Mouse (Mus musculus): ENCODE data around the gene Cd151.
"Not testable (repeated sequence)": the region's sequence is repeated elsewhere in the genome, so short reads cannot be mapped to it uniquely, and the experiment has no call there.

Gene Cd151

DNA sequence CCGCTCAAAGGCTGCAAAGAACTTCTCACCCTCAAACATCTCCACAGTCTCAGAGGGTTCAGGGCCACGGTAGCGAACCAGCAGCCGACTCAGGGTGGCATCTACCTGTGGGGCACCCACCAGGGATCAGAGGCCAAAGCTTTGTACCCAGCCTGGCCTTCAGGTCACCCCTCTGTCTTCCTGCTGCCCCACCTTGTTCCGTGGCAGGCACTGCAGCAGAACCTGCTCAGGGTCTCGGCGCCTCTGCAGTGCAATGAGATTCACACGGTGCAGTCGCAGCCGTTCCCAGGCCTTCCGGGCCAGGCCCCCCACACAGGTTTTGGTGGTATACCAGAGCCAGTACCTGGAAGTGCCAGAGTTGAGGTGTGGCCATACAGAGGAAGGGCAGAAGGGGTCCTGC lies 27.4 kb upstream of the Cd151 start:
- no peak overlapping the region for H3K4me3 ChIP-seq (replicated peaks; ENCODE audit: low read length)
- TF ChIP-seq CTCF (conservative IDR thresholded peaks at IDR 0.05; ENCODE audit: low read length) (no peak), NANOG (IDR thresholded peaks at IDR 0.05; ENCODE audit: borderline replicate concordance, low read length) (no peak), POU5F1 (IDR thresholded peaks at IDR 0.05; ENCODE audit: borderline replicate concordance, low read length) (no peak)
- H3K4me1 ChIP-seq (replicated peaks; ENCODE audit: low read depth, low read length) = peaks cover 88% of the 10 kb centered on the region
- peaks cover 53% of the 10 kb centered on the region for H3K36me3 ChIP-seq (ENCODE audit: insufficient read depth, low read length)
- no peaks in the 10 kb centered on the region for H3K9me3 ChIP-seq (ENCODE audit: low read length)
- no peaks in the 10 kb centered on the region for H3K27me3 ChIP-seq (ENCODE audit: insufficient read depth, low read length)

GRCm38 (mm10) chr7:141440613-141441012 lies 26.6 kb upstream of the Cd151 start:
- TF ChIP-seq NANOG (IDR thresholded peaks at IDR 0.05; ENCODE audit: borderline replicate concordance, low read length) = no peak
- TF ChIP-seq CTCF (conservative IDR thresholded peaks at IDR 0.05; ENCODE audit: low read length) = peak; percentile 87
- TF ChIP-seq POU5F1 (IDR thresholded peaks at IDR 0.05; ENCODE audit: borderline replicate concordance, low read length) = no peak
- Histone ChIP-seq H3K4me3 (replicated peaks; ENCODE audit: low read length) (peak overlapping the region; percentile 87; the same call in 1 of the 2 replicates), H3K36me3 (ENCODE audit: insufficient read depth, low read length) (peaks cover 53% of the 10 kb centered on the region), H3K9me3 (ENCODE audit: low read length) (no peaks in the 10 kb centered on the region), H3K27me3 (ENCODE audit: insufficient read depth, low read length) (no peaks in the 10 kb centered on the region), H3K4me1 (replicated peaks; ENCODE audit: low read depth, low read length) (peaks cover 89% of the 10 kb centered on the region)

- H3K27me3 ChIP-seq (ENCODE audit: insufficient read depth, low read length) = no peaks in the 10 kb centered on the region
- H3K4me1 ChIP-seq (replicated peaks; ENCODE audit: low read depth, low read length) = peaks cover 87% of the 10 kb centered on the region
- no peaks in the 10 kb centered on the region for H3K9me3 ChIP-seq (ENCODE audit: low read length)
- no peak for TF ChIP-seq NANOG (IDR thresholded peaks at IDR 0.05; ENCODE audit: borderline replicate concordance, low read length)
- no peak for TF ChIP-seq POU5F1 (IDR thresholded peaks at IDR 0.05; ENCODE audit: borderline replicate concordance, low read length)
- no peak for TF ChIP-seq CTCF (conservative IDR thresholded peaks at IDR 0.05; ENCODE audit: low read length)
- peak overlapping the region; percentile 87 for H3K4me3 ChIP-seq (replicated peaks; ENCODE audit: low read length)
- peaks cover 53% of the 10 kb centered on the region for H3K36me3 ChIP-seq (ENCODE audit: insufficient read depth, low read length)
These were observed 25.7 kb upstream of the Cd151 start for GRCm38 (mm10) chr7:141441460-141441859.

GRCm38 (mm10) chr7:141442199-141442598 lies 25.0 kb upstream of the Cd151 start:
- Histone ChIP-seq H3K9me3 (ENCODE audit: low read length) (no peaks in the 10 kb centered on the region), H3K27me3 (ENCODE audit: insufficient read depth, low read length) (no peaks in the 10 kb centered on the region), H3K4me3 (replicated peaks; ENCODE audit: low read length) (peak overlapping the region; percentile 87), H3K4me1 (replicated peaks; ENCODE audit: low read depth, low read length) (peaks cover 85% of the 10 kb centered on the region), H3K36me3 (ENCODE audit: insufficient read depth, low read length) (peaks cover 53% of the 10 kb centered on the region)
- TF ChIP-seq CTCF (conservative IDR thresholded peaks at IDR 0.05; ENCODE audit: low read length) (no peak), NANOG (IDR thresholded peaks at IDR 0.05; ENCODE audit: borderline replicate concordance, low read length) (no peak), POU5F1 (IDR thresholded peaks at IDR 0.05; ENCODE audit: borderline replicate concordance, low read length) (no peak)

DNA sequence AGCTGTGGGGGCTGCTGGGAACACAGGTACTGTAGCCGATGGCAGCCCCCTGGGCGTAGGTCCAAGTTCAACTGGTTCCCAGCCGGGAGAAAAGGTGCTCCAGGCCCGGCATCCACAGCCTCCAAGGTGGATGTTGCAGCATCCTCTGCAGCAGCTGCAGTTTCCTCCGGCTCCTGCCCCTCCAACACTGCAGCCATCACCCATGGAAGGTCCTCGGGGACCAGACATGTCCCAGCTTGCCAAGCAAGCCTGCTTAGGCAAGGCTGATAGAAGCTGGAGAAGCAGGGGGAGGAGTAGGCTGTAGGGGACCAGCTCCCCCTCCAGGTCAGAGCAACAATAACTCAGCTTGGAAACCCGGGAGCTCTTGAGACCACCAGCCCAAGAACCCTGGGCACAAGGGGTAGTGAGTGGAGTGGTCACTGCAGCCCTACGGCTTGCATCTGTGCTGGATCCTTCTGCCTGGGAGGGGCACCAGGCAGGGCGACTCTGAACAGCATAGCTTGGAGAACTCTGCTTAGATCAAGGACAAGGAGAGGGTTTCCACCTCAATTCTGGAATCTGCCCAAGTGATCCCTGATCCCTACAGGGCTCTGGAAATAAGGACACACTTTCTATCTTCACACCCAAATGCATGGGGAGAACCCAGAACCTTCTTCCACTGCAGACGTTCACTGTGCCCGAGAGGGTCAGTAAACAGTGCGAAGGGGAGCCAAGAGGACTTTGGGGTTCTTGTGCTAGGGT lies 23.9 kb upstream of the Cd151 start:
- no peaks in the 10 kb centered on the region for H3K27me3 ChIP-seq (ENCODE audit: insufficient read depth, low read length)
- no peaks in the 10 kb centered on the region for H3K9me3 ChIP-seq (ENCODE audit: low read length)
- H3K4me3 ChIP-seq (replicated peaks; ENCODE audit: low read length) = peak overlapping the region; percentile 87
- peaks cover 78% of the 10 kb centered on the region for H3K4me1 ChIP-seq (replicated peaks; ENCODE audit: low read depth, low read length)
- peak; percentile 51 for TF ChIP-seq CTCF (conservative IDR thresholded peaks at IDR 0.05; ENCODE audit: low read length)
- no peak for TF ChIP-seq NANOG (IDR thresholded peaks at IDR 0.05; ENCODE audit: borderline replicate concordance, low read length)
- no peak for TF ChIP-seq POU5F1 (IDR thresholded peaks at IDR 0.05; ENCODE audit: borderline replicate concordance, low read length)
- H3K36me3 ChIP-seq (ENCODE audit: insufficient read depth, low read length) = peaks cover 53% of the 10 kb centered on the region

DNA sequence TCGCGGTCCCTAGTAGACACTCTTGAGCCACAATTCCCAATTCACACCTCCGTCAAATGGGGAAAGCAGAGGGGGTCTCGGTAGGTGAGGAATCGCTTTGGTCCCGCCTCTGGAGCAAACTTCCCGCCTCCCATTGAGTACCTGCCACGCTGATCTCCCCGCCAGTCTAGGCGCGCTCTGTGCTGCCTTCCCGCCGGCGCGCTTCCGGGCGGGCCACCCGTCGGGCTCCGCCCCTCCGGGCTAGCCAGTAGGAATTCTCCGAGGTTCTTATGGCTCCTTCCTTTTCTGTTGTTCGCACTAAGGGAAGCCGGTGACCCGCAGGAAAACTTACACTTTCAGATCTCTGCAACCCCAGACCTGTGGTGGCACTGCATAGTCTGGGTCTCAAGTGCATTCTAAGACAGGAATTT lies 23.4 kb upstream of the Cd151 start, which contains the start of gene Pidd1:
TSS of gene Pidd1 (minus strand) at position 198 of the 410 bp plus-strand sequence.
- Histone ChIP-seq H3K27me3 (ENCODE audit: insufficient read depth, low read length) (no peaks in the 10 kb centered on the region), H3K36me3 (ENCODE audit: insufficient read depth, low read length) (peaks cover 53% of the 10 kb centered on the region), H3K4me1 (replicated peaks; ENCODE audit: low read depth, low read length) (peaks cover 76% of the 10 kb centered on the region), H3K9me3 (ENCODE audit: low read length) (no peaks in the 10 kb centered on the region), H3K4me3 (replicated peaks; ENCODE audit: low read length) (peak within 1 kb of the TSS; percentile 87)
- TF ChIP-seq NANOG (IDR thresholded peaks at IDR 0.05; ENCODE audit: borderline replicate concordance, low read length) = no peak
- TF ChIP-seq CTCF (conservative IDR thresholded peaks at IDR 0.05; ENCODE audit: low read length) = no peak
- TF ChIP-seq POU5F1 (IDR thresholded peaks at IDR 0.05; ENCODE audit: borderline replicate concordance, low read length) = no peak

DNA sequence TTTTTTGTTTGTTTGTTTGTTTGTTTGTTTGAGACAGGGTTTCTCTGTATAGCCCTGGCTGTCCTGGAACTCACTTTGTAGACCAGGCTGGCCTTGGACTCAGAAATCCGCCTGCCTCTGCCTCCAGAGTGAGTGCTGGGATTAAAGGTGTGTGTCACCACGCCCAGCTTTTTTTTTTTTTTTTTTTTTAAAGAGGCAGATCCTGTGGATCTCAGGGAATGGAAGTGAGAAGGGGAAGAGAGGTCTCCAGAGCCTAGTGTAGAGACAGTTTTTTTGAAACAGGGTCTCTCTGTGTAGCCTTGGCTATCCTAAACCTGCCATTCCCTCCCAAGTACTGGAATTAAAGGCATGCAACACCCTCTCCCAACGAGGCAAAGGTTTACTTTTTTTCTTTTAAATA lies 20.8 kb upstream of the Cd151 start:
- Histone ChIP-seq H3K4me3 (replicated peaks; ENCODE audit: low read length) (peak overlapping the region; percentile 96), H3K4me1 (replicated peaks; ENCODE audit: low read depth, low read length) (peaks cover 80% of the 10 kb centered on the region), H3K36me3 (ENCODE audit: insufficient read depth, low read length) (peaks cover 53% of the 10 kb centered on the region)
- not testable (repeated sequence) for H3K9me3 ChIP-seq (ENCODE audit: low read length); H3K27me3 ChIP-seq (ENCODE audit: insufficient read depth, low read length)

DNA sequence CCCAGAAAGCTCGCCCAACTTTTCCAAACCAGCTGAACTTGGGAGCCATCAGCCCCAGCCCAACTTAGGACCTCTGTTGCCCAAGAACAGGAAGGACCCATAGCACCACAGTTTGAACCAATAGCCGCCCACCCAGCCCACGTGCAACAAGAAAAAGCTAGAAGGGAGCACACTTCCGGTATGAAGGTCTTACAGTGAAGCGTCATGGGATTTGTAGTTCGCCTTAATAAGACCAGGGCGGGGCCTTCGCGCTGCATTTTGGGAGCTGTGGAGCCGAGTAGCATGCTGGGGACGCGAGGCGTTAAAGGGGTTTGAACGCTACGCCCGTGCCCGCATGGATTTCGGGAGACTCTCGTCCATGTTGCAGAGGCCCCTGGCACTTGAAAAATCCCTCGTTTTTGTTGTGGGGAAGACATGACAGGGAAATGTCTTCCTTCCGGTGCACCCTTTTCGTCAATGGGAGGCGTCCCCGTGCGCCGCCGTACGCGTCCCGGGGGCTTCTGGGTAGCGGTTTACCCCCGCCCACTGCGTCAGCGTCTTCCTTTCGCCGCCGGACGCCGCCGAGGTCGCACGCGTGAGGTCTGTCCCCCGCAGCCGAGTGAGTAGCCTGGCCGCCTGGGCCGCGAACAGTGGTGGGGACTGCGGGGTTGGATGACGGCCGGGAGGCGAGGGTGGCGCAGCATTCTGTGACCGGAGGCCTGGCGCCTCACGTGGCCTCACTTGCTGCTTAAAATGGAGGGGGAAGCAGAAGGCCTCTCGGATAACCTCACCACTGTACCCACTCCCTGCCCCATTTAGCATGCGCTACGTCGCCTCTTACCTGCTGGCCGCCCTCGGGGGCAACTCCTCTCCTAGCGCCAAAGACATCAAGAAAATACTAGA lies 19.8 kb upstream of the Cd151 start, which contains the start of gene Rplp2:
TSS of gene Rplp2 (plus strand) at position 261 of the 882 bp plus-strand sequence.
- Histone ChIP-seq H3K27me3 (ENCODE audit: insufficient read depth, low read length) (no peaks in the 10 kb centered on the region), H3K9me3 (ENCODE audit: low read length) (no peaks in the 10 kb centered on the region), H3K4me1 (replicated peaks; ENCODE audit: low read depth, low read length) (peaks cover 79% of the 10 kb centered on the region), H3K4me3 (replicated peaks; ENCODE audit: low read length) (peak within 1 kb of the TSS; percentile 96), H3K36me3 (ENCODE audit: insufficient read depth, low read length) (peaks cover 53% of the 10 kb centered on the region)
- no peak for TF ChIP-seq POU5F1 (IDR thresholded peaks at IDR 0.05; ENCODE audit: borderline replicate concordance, low read length)
- TF ChIP-seq CTCF (conservative IDR thresholded peaks at IDR 0.05; ENCODE audit: low read length) = no peak
- no peak for TF ChIP-seq NANOG (IDR thresholded peaks at IDR 0.05; ENCODE audit: borderline replicate concordance, low read length)

All from E14TG2a.4 (cell line).